Mouse (Mus musculus) T-helper 2 cell (primary cell): ENCODE measurements at regions not wholly inside any gene's neighbourhood (a gene's known extent, or its start where the extent isn't known, plus 50 kb on each side); places are given as distances from the start of the nearest gene placed in this dataset.

Experiments used
- in situ Hi-C: fragments of 300-600 bp; cut with MboI, MseI; formaldehyde crosslinking; loops from one replicate; pipeline ENCODE4 v1.15.1; 2025; ENCODE audit warnings: high pct_unique_total_duplicates

GRCm38 (mm10) chr5:83091483-83091882 is 263.5 kb downstream of the Tecrl start:
- in situ Hi-C loops: no loop called here

GRCm38 (mm10) chr5:83054819-83055218 is 300.2 kb downstream of the Tecrl start:
- in situ Hi-C loops: no loop called here

GRCm38 (mm10) chr5:83047214-83047613 is 307.8 kb downstream of the Tecrl start:
- in situ Hi-C loops: no loop called here

- in situ Hi-C loops: no loop called here
Measured at GRCm38 (mm10) chr5:83029703-83030102, 325.3 kb downstream of the Tecrl start.

GRCm38 (mm10) chr5:83006038-83006437 is 349.0 kb downstream of the Tecrl start:
- in situ Hi-C loops: no loop called here

- in situ Hi-C loops: no loop called here
Measured at GRCm38 (mm10) chr5:82989056-82989455, 365.9 kb downstream of the Tecrl start.

- in situ Hi-C loops: no loop called here
Measured at GRCm38 (mm10) chr5:82969315-82969714, 385.7 kb downstream of the Tecrl start.

GRCm38 (mm10) chr5:82966824-82967223 is 388.2 kb downstream of the Tecrl start:
- in situ Hi-C loops: no loop called here

GRCm38 (mm10) chr5:82966180-82966579 is 388.8 kb downstream of the Tecrl start:
- in situ Hi-C loops: no loop called here

GRCm38 (mm10) chr5:82964513-82964912 is 390.5 kb downstream of the Tecrl start:
- in situ Hi-C loops: no loop called here

GRCm38 (mm10) chr5:82956012-82956411 is 399.0 kb downstream of the Tecrl start:
- in situ Hi-C loops: no loop called here

GRCm38 (mm10) chr5:82947060-82947459 is 407.9 kb downstream of the Tecrl start:
- in situ Hi-C loops: no loop called here

- in situ Hi-C loops: no loop called here
Measured at GRCm38 (mm10) chr5:82939786-82940185, 415.2 kb downstream of the Tecrl start.

- in situ Hi-C loops: loop anchor here (5.0 kb wide), 1 partner anchor 97 kb away; no protein-coding TSS in a partner anchor
Measured at GRCm38 (mm10) chr5:82899347-82899746, 455.6 kb downstream of the Tecrl start.

GRCm38 (mm10) chr5:82898912-82899311 is 456.1 kb downstream of the Tecrl start:
- in situ Hi-C loops: loop anchor here (5.0 kb wide), 1 partner anchor 97 kb away; no protein-coding TSS in a partner anchor

- in situ Hi-C loops: loop anchor here (5.0 kb wide), 1 partner anchor 96 kb away; no protein-coding TSS in a partner anchor
Measured at GRCm38 (mm10) chr5:82898389-82898788, 456.6 kb downstream of the Tecrl start.

GRCm38 (mm10) chr5:82869264-82869663 is 485.7 kb downstream of the Tecrl start:
- in situ Hi-C loops: loop anchor here (10.0 kb wide), 1 partner anchor 886 kb away; no protein-coding TSS in a partner anchor

- in situ Hi-C loops: loop anchor here (10.0 kb wide), 1 partner anchor 890 kb away; no protein-coding TSS in a partner anchor
Measured at GRCm38 (mm10) chr5:82864347-82864746, 490.6 kb downstream of the Tecrl start.

- in situ Hi-C loops: no loop called here
Measured at GRCm38 (mm10) chr5:82825327-82825726, 529.7 kb downstream of the Tecrl start.

- in situ Hi-C loops: no loop called here
Measured at GRCm38 (mm10) chr5:82793197-82793596, 561.8 kb downstream of the Tecrl start.
